Mouse (Mus musculus) thymus, adult 2 months (tissue): ENCODE measurements around the gene Siglecg. TPM values are rescaled to one million over a fixed set of nuclear protein-coding genes. Genes with fewer than 3 reads are reported as not detected.

Experiments used
- DNase-seq: peaks from one replicate; pipeline ENCODE4 v3.0.0; 2021
- H3K27ac ChIP-seq: fragments of 200-500 bp; 2 replicates; pipeline ENCODE4 v1.5.1; 2012; ENCODE audit warnings: low read length, control low read depth; ENCODE audit not compliant: control insufficient read depth, insufficient read depth
- H3K27me3 ChIP-seq: fragments of 200-500 bp; 2 replicates; pipeline ENCODE4 v1.6.1; 2012; ENCODE audit warnings: mild to moderate bottlenecking, low read length, moderate library complexity, mixed read lengths; ENCODE audit not compliant: control insufficient read depth, insufficient read depth
- H3K36me3 ChIP-seq: fragments of 200-500 bp; 2 replicates; pipeline ENCODE4 v1.6.1; 2012; ENCODE audit warnings: mild to moderate bottlenecking, low read length, moderate library complexity; ENCODE audit not compliant: control insufficient read depth, insufficient read depth
- H3K4me1 ChIP-seq: fragments of 200-500 bp; replicated peaks from 2 replicates; pipeline ENCODE4 v1.6.1; 2012; ENCODE audit warnings: low read length; ENCODE audit not compliant: control insufficient read depth, insufficient read depth
- H3K4me3 ChIP-seq: fragments of 200-500 bp; 2 replicates; pipeline ENCODE4 v1.5.1; 2012; ENCODE audit warnings: mild to moderate bottlenecking, low read length, control low read depth, moderate library complexity; ENCODE audit not compliant: control insufficient read depth, insufficient read depth
- CTCF ChIP-seq: fragments of 200-500 bp; IDR thresholded peaks from 2 replicates; pipeline ENCODE4 v1.5.1; 2012; ENCODE audit warnings: mild to moderate bottlenecking, control low read depth, low read length, moderate library complexity, borderline replicate concordance; ENCODE audit not compliant: control insufficient read depth, poor library complexity, insufficient read depth; ENCODE audit errors: extremely low read depth
- POLR2A ChIP-seq: fragments of 200-500 bp; IDR thresholded peaks from 2 replicates; pipeline ENCODE4 v1.6.1; 2012; ENCODE audit warnings: mild to moderate bottlenecking, low read length, control low read depth, moderate library complexity; ENCODE audit not compliant: control insufficient read depth, poor library complexity, insufficient read depth; ENCODE audit errors: extremely low read depth
- WGBS: fragments of 180-500 bp; shearing (Covaris S2); methylation state at CpG from one replicate; pipeline ENCODE4 v1.1.7; 2018; 5-methylcytosine and 5-hydroxymethylcytosine counted together
- polyA plus RNA-seq: library from polyadenylated mRNA; depleted of rRNA; stranded (reverse); fragments of >200 nt; gene quantifications from 2 replicates; pipeline ENCODE4 v1.2.3, GENCODE M21; 2012

Gene Siglecg
- polyA plus RNA-seq, 1 experiment, result 13.8 TPM

- Histone ChIP-seq H3K4me1 (peaks cover 22% of the 10 kb centered on the region), H3K4me3 (no peak overlapping the region), H3K27me3 (no peaks in the 10 kb centered on the region), H3K27ac (no peak overlapping the region), H3K36me3 (no peaks in the 10 kb centered on the region)
- TF ChIP-seq POLR2A (no peak), CTCF (no peak)
- WGBS, result 7% methylated on average over 4 of the region's 4 CpGs
- DNase-seq, result no peak
Measured at GRCm38 (mm10) chr7:43438611-43439010, 30.6 kb downstream of the Siglecg start.

GRCm38 (mm10) chr7:43440482-43440881 is 32.5 kb downstream of the Siglecg start, which contains the start of gene Cldnd2:
Cldnd2 (plus strand) TSS chr7:43440782.
- DNase-seq, result no peak
- 85% methylated on average over 6 of the region's 6 CpGs for WGBS
- Histone ChIP-seq H3K4me1 (peaks cover 28% of the 10 kb centered on the region), H3K27ac (no peak within 1 kb of the TSS), H3K4me3 (no peak within 1 kb of the TSS), H3K36me3 (no peaks in the 10 kb centered on the region), H3K27me3 (no peaks in the 10 kb centered on the region)
- TF ChIP-seq CTCF (no peak), POLR2A (no peak)

- H3K4me3 ChIP-seq, result no peak overlapping the region
- no peaks in the 10 kb centered on the region for H3K27me3 ChIP-seq
- peaks cover 28% of the 10 kb centered on the region for H3K4me1 ChIP-seq
- H3K27ac ChIP-seq, result no peak overlapping the region
- no peak for DNase-seq
- H3K36me3 ChIP-seq, result no peaks in the 10 kb centered on the region
- 96% methylated on average over 3 of the region's 3 CpGs for WGBS
- TF ChIP-seq POLR2A (no peak), CTCF (no peak)
Measured at GRCm38 (mm10) chr7:43441071-43441470, 33.1 kb downstream of the Siglecg start.

- H3K4me3 ChIP-seq, result peak overlapping the region; percentile 74
- TF ChIP-seq CTCF (no peak), POLR2A (no peak)
- H3K4me1 ChIP-seq, result peaks cover 24% of the 10 kb centered on the region
- no peaks in the 10 kb centered on the region for H3K27me3 ChIP-seq
- no peak for DNase-seq
- 7% methylated on average over 9 of the region's 9 CpGs for WGBS
- no peak overlapping the region; the same call in 1 of the 2 replicates for H3K27ac ChIP-seq
- H3K36me3 ChIP-seq, result no peaks in the 10 kb centered on the region
Measured at GRCm38 (mm10) chr7:43442684-43443083, 34.7 kb downstream of the Siglecg start.

GRCm38 (mm10) chr7:43443126-43443916 is 35.3 kb downstream of the Siglecg start:
- H3K4me3 ChIP-seq, result peak overlapping the region; percentile 74
- H3K27ac ChIP-seq, result peak overlapping the region; percentile 41
- no peaks in the 10 kb centered on the region for H3K36me3 ChIP-seq
- TF ChIP-seq POLR2A (0 out of 2 replicates have a peak, but pooled peaks have one; percentile 4), CTCF (no peak)
- WGBS, result 1% methylated on average over 36 of the region's 36 CpGs
- no peaks in the 10 kb centered on the region for H3K27me3 ChIP-seq
- H3K4me1 ChIP-seq, result peaks cover 24% of the 10 kb centered on the region
- DNase-seq, result peak; percentile 83

GRCm38 (mm10) chr7:43443917-43444293 is 35.9 kb downstream of the Siglecg start, which contains the start of the genes Etfb and Gm45233:
Etfb (plus strand) TSS chr7:43444083.
Gm45233 (plus strand) TSS chr7:43444128.
- no peak for TF ChIP-seq CTCF
- peak; percentile 45; the same call in 1 of the 2 replicates for TF ChIP-seq POLR2A
- no peaks in the 10 kb centered on the region for H3K27me3 ChIP-seq
- peak within 1 kb of the TSS; percentile 74 for H3K4me3 ChIP-seq
- DNase-seq, result peak; percentile 89
- no peaks in the 10 kb centered on the region for H3K36me3 ChIP-seq
- peaks cover 24% of the 10 kb centered on the region for H3K4me1 ChIP-seq
- WGBS, result under 1% methylated on average over 27 of the region's 27 CpGs
- peak within 1 kb of the TSS; percentile 41 for H3K27ac ChIP-seq

GRCm38 (mm10) chr7:43447801-43448200 is 39.8 kb downstream of the Siglecg start:
- Histone ChIP-seq H3K4me1 (peaks cover 11% of the 10 kb centered on the region), H3K36me3 (no peaks in the 10 kb centered on the region), H3K4me3 (no peak overlapping the region), H3K27me3 (no peaks in the 10 kb centered on the region), H3K27ac (no peak overlapping the region)
- 81% methylated on average over 4 of the region's 4 CpGs for WGBS
- no peak for TF ChIP-seq CTCF
- no peak for TF ChIP-seq POLR2A
- DNase-seq, result no peak
